Mouse (Mus musculus) forebrain, embryonic 12.5 days (tissue): ENCODE results near the gene Pdxp. TPM values are rescaled to one million over a fixed set of nuclear protein-coding genes. Genes with fewer than 3 reads are reported as not detected.
A peak's percentile ranks its signal among the peaks of the same experiment; 100 is the strongest.

Experiments used
- ATAC-seq: fragments of 200-750 bp; cut with Nextera tagmentation; 2 replicates; pipeline ENCODE4 v1.8.0; 2017; ENCODE audit warnings: moderate TSS enrichment; ENCODE audit not compliant: low FRiP score
- H3K27ac ChIP-seq: fragments of 300-500 bp; sonication (generic); 2 replicates; pipeline ENCODE4 v1.5.1; 2016; ENCODE audit warnings: mild to moderate bottlenecking
- H3K27me3 ChIP-seq: fragments of 300-500 bp; sonication (generic); 2 replicates; pipeline ENCODE4 v1.6.1; 2016; ENCODE audit warnings: mild to moderate bottlenecking
- H3K36me3 ChIP-seq: fragments of 300-500 bp; sonication (generic); replicated peaks from 2 replicates; pipeline ENCODE4 v1.6.1; 2016; ENCODE audit warnings: mild to moderate bottlenecking
- H3K4me1 ChIP-seq: fragments of 300-500 bp; sonication (generic); 2 replicates; pipeline ENCODE4 v1.6.1; 2016
- H3K4me2 ChIP-seq: fragments of 300-500 bp; sonication (generic); 2 replicates; pipeline ENCODE4 v1.6.1; 2016; ENCODE audit warnings: mild to moderate bottlenecking, moderate library complexity
- H3K4me3 ChIP-seq: fragments of 300-500 bp; sonication (generic); replicated peaks from 2 replicates; pipeline ENCODE4 v1.5.1; 2016; ENCODE audit warnings: mild to moderate bottlenecking
- H3K9ac ChIP-seq: fragments of 300-500 bp; sonication (generic); 2 replicates; pipeline ENCODE4 v1.6.1; 2016; ENCODE audit warnings: mild to moderate bottlenecking
- H3K9me3 ChIP-seq: fragments of 300-500 bp; sonication (generic); 2 replicates; pipeline ENCODE4 v1.6.1; 2016
- WGBS: fragments of 180-500 bp; shearing (Covaris S2); methylation state at CpG from one replicate; pipeline ENCODE4 v1.1.7; 2016; 5-methylcytosine and 5-hydroxymethylcytosine counted together
- polyA plus RNA-seq: library from polyadenylated mRNA; unstranded; fragments of >200 nt; fragmentation: Nextera tagmentation; extraction: Ambion mirVana; gene quantifications from 2 replicates; pipeline ENCODE4 v1.2.1, GENCODE M21; 2016

The Pdxp gene
- 51.7 and 53.6 TPM in 2 replicates for polyA plus RNA-seq

DNA sequence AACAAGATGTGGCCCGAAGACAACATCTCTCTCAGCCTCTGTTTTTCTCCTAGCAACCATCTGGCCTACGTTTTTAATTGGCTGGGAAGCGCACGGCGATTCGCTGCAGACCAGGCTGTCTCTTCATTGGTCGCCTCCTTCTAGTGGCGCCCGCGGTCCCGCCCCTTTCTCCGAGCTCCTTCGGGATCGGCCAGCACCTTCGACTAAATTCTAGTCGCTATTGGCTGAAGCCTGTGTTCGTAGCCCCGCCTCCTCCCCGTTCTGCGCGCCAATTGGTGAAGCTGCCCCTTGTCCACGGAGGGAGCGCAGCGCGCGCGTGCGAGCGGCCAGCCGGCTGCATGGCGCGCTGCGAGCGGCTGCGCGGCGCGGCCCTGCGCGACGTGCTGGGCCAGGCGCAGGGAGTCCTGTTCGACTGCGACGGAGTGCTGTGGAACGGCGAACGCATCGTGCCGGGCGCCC lies at the start of gene Pdxp:
Pdxp (plus strand) TSS at position 288 of the 459 bp plus-strand sequence.
- peak; percentile 93 for ATAC-seq
- WGBS = under 1% methylated on average over 51 of the region's 51 CpGs
- H3K9ac ChIP-seq = peak within 1 kb of the TSS; percentile 83
- H3K4me3 ChIP-seq = peak within 1 kb of the TSS; percentile 76
- peaks cover 12% of the 10 kb centered on the region for H3K36me3 ChIP-seq
- H3K9me3 ChIP-seq = no peaks in the 10 kb centered on the region
- H3K27me3 ChIP-seq = no peaks in the 10 kb centered on the region
- H3K4me1 ChIP-seq = peaks cover 33% of the 10 kb centered on the region
- H3K4me2 ChIP-seq = peak within 1 kb of the TSS; percentile 95
- H3K27ac ChIP-seq = peak within 1 kb of the TSS; percentile 95

DNA sequence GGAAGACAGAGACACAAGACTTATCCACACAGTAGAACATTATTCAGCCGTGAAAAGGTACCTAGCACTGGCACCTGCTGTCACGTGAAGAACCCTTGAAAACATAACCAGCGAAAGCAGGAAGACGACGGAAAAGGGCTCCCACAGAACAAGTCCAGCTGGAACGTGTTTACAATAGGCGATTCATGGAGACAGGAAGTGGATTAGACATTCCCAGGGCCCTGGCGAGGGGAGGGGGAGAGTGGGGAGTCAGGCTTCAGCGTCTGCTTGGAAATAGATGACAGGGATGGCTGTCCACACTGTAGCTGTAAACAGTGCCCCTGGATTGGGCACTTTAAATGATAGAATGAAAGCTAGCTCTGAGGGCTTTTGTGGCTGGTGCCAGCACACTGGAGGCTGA lies 45.3 kb upstream of the Pdxp start:
- peak overlapping the region; percentile 74 for H3K27ac ChIP-seq
- H3K4me3 ChIP-seq = no peak overlapping the region
- H3K9me3 ChIP-seq = no peaks in the 10 kb centered on the region
- peak; percentile 47; the same call in 1 of the 2 replicates for ATAC-seq
- H3K4me1 ChIP-seq = peaks cover 15% of the 10 kb centered on the region
- H3K36me3 ChIP-seq = no peaks in the 10 kb centered on the region
- H3K4me2 ChIP-seq = peak overlapping the region; percentile 6; the same call in 1 of the 2 replicates
- WGBS = 23% methylated on average over 9 of the region's 9 CpGs
- 0 out of 2 replicates have a peak, but pooled peaks cover 4% of the 10 kb centered on the region for H3K27me3 ChIP-seq
- no peak overlapping the region for H3K9ac ChIP-seq

DNA sequence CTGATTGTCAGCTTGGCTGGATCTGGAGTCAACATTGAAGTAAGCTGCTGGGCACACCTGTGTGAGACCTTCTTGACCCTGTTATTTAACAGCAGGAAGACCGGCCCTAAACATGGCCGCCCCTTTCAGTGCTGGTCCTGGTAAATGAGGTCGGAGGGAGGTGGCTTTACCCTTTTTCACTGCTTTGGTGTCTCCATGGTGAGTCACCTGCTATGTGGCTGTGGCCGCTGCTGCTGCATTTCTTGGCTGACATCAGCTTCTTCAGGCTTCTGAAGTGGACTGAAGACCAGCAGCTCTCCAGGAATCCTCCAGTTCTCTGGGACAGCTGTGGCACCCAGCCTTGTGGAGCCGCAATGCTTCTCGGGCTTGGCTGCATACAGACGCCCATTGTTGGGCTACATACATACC lies 44.9 kb upstream of the Pdxp start:
- 49% methylated on average over 7 of the region's 7 CpGs for WGBS
- peak overlapping the region; percentile 6; the same call in 1 of the 2 replicates for H3K4me2 ChIP-seq
- H3K9me3 ChIP-seq = no peaks in the 10 kb centered on the region
- H3K36me3 ChIP-seq = no peaks in the 10 kb centered on the region
- H3K27me3 ChIP-seq = 0 out of 2 replicates have a peak, but pooled peaks cover under 1% of the 10 kb centered on the region
- H3K27ac ChIP-seq = peak overlapping the region; percentile 74
- H3K4me3 ChIP-seq = no peak overlapping the region
- H3K9ac ChIP-seq = no peak overlapping the region
- H3K4me1 ChIP-seq = peaks cover 16% of the 10 kb centered on the region
- ATAC-seq = peak; percentile 34; the same call in 1 of the 2 replicates

DNA sequence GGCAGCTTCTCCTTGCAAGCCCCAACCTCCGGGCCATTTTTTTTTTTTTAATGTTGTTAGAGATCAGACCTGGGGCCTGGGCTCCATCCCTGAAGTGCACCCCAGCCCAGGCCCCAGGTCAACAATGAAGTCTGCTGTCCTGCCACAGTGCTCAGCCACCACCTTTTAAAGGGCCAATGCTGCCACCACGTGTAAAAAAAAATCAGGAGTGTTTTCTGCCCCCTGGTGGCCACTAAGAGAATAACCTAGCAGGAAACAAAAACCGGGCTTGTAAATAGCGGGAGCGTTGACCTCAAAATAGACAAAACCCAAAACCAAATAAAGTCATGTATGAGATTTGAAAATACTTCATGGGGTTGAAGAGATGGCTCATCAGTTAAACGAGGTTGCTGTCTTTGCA lies 43.9 kb upstream of the Pdxp start:
- Histone ChIP-seq H3K9ac (no peak overlapping the region), H3K9me3 (no peaks in the 10 kb centered on the region), H3K4me3 (no peak overlapping the region), H3K4me1 (peaks cover 20% of the 10 kb centered on the region), H3K4me2 (no peak overlapping the region), H3K36me3 (no peaks in the 10 kb centered on the region), H3K27me3 (no peaks in the 10 kb centered on the region), H3K27ac (no peak overlapping the region)
- 26% methylated on average over 6 of the region's 6 CpGs for WGBS
- ATAC-seq = no peak

DNA sequence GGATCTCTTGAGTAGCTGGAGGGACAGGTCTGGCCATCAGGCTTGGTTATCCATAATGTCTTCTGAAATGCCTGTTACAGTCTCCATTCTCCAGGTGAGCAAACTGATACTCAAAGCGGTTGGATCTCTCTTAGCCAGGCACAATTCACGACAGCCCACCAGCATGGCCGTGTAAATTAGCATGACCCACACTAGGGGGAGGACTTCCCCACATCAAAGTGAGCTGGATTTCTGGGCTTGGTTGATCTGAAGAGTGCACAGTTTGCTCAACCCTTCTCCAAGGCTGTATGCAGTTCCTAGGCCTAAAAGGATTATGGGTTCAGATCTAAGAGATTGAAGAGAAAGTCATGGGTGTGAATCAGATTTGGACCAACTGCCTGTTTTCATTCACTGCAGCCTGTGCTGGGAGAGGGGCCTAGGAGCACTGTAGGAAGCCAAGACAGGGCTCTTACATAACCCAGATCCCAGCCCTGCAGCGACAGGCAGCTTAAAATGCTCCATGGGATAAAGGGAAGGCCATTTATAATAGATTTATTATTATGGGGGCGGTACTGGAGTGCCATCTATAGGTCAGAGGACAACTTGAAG lies 41.6 kb upstream of the Pdxp start:
- WGBS = 64% methylated on average over 5 of the region's 5 CpGs
- Histone ChIP-seq H3K9me3 (no peaks in the 10 kb centered on the region), H3K4me2 (no peak overlapping the region), H3K27ac (no peak overlapping the region), H3K9ac (no peak overlapping the region), H3K4me1 (peaks cover 35% of the 10 kb centered on the region), H3K36me3 (no peaks in the 10 kb centered on the region), H3K4me3 (no peak overlapping the region), H3K27me3 (no peaks in the 10 kb centered on the region)
- no peak for ATAC-seq

DNA sequence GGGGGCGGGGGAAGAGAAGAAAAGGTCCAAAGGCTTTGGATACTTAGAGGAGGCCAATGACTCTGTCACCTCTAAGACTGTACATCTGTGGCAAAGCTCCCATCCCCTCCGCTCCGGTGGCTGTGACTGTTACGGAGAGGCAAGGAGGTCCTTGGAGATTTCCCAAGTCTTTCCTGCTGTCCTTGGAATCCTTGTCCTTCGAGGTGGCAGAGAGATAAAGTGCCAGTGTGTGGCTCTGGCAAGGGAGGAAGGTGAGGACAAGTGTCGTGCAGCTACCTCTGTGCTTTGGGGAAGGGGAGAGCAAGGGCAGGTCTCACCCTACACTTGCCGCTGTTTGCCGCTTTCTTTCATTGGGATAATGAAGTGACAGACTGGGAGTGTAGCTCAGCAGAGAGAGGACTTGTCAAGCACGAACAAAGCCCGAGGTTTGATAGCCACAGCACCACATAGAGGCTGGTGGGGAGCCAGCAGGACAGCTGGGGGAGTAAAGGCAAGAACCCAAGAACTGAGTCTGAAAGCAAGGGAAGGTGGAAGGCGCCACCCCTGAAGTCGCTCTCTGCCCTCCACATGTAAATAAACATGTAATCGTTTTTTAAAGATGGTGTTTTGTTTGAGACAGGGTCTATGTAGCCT lies 39.8 kb upstream of the Pdxp start:
- no peak overlapping the region for H3K4me3 ChIP-seq
- no peak overlapping the region for H3K4me2 ChIP-seq
- no peaks in the 10 kb centered on the region for H3K36me3 ChIP-seq
- peaks cover 33% of the 10 kb centered on the region for H3K4me1 ChIP-seq
- WGBS = 60% methylated on average over 13 of the region's 13 CpGs
- no peaks in the 10 kb centered on the region for H3K27me3 ChIP-seq
- no peaks in the 10 kb centered on the region for H3K9me3 ChIP-seq
- no peak for ATAC-seq
- no peak overlapping the region; the same call in 1 of the 2 replicates for H3K9ac ChIP-seq
- H3K27ac ChIP-seq = peak overlapping the region; percentile 25

DNA sequence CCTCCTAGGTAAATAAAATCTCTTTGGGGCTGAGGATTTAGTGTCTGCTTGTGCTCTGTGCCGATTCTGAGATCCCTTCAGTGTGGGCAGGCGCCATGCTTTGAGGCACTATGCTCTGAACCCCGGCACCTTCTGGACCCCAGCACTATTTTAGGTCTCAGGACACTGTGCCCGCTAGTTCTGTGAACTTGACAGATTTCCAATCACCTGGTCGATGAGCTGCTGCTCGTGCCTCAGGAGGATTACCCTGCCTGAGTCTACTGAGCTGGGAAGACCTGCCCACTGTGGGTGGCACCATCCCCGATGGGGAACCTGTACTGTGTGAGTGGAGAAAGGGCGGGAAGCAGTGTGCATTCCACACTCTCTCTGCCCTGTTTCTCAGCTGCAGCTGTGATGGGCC lies 38.7 kb upstream of the Pdxp start:
- no peak overlapping the region for H3K9ac ChIP-seq
- no peaks in the 10 kb centered on the region for H3K9me3 ChIP-seq
- H3K4me1 ChIP-seq = peaks cover 42% of the 10 kb centered on the region
- no peak overlapping the region for H3K4me2 ChIP-seq
- H3K27ac ChIP-seq = no peak overlapping the region
- H3K4me3 ChIP-seq = no peak overlapping the region
- 75% methylated on average over 8 of the region's 8 CpGs for WGBS
- no peak for ATAC-seq
- H3K36me3 ChIP-seq = peaks cover 4% of the 10 kb centered on the region; the same call in 1 of the 2 replicates
- no peaks in the 10 kb centered on the region for H3K27me3 ChIP-seq

DNA sequence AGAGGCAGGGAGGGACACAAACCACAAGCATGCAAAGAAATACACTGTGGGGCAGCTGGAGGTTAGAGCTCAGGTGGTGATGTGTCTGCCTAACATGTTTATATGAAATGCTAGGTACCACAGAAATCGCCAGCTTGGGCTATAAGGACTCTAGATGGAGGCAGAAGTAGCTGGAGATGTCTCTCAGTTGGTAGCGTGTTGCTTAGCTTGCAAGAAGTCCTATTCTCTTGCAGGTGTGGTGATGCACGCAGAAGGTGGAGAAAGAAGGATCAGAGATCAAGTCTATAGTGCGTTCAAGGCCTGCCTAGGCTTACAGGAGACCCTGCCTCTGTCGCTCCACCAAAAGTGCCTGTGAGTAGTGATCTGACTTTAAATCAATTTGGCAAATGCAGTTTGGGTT lies 38.2 kb upstream of the Pdxp start:
- H3K4me3 ChIP-seq = no peak overlapping the region
- H3K27me3 ChIP-seq = no peaks in the 10 kb centered on the region
- no peak for ATAC-seq
- peaks cover 9% of the 10 kb centered on the region; the same call in 1 of the 2 replicates for H3K36me3 ChIP-seq
- no peaks in the 10 kb centered on the region for H3K9me3 ChIP-seq
- H3K4me2 ChIP-seq = no peak overlapping the region
- peaks cover 42% of the 10 kb centered on the region for H3K4me1 ChIP-seq
- H3K9ac ChIP-seq = peak overlapping the region; percentile 87; the same call in 1 of the 2 replicates
- peak overlapping the region; percentile 98 for H3K27ac ChIP-seq
- WGBS = 84% methylated on average over 5 of the region's 5 CpGs

DNA sequence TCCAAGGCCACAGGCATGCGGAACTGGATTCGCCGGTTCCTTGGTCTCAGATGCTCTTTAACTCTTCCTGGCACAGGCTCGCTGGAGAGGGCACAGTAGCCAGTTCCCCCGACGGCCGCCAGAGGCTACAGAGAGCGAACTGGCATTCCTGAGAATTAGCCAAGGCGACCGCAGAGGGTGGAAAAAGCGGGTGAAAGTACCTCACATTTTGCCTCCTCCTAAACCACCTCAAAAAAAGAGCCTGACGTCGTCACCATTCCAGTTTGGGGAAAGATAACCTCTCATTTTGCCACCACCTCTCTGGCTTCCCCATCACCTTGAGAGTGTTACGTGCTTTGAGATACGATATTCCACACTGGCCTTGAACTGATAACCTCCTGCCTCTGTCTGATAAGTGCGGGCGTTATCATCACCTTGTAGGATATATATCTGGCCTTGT lies 37.4 kb upstream of the Pdxp start:
- peaks cover 17% of the 10 kb centered on the region for H3K36me3 ChIP-seq
- peaks cover 42% of the 10 kb centered on the region for H3K4me1 ChIP-seq
- ATAC-seq = peak; percentile 16; the same call in 1 of the 2 replicates
- WGBS = 5% methylated on average over 17 of the region's 17 CpGs
- peak overlapping the region; percentile 86 for H3K4me2 ChIP-seq
- H3K4me3 ChIP-seq = peak overlapping the region; percentile 73
- no peaks in the 10 kb centered on the region for H3K27me3 ChIP-seq
- H3K9ac ChIP-seq = peak overlapping the region; percentile 87
- no peaks in the 10 kb centered on the region for H3K9me3 ChIP-seq
- peak overlapping the region; percentile 98 for H3K27ac ChIP-seq

DNA sequence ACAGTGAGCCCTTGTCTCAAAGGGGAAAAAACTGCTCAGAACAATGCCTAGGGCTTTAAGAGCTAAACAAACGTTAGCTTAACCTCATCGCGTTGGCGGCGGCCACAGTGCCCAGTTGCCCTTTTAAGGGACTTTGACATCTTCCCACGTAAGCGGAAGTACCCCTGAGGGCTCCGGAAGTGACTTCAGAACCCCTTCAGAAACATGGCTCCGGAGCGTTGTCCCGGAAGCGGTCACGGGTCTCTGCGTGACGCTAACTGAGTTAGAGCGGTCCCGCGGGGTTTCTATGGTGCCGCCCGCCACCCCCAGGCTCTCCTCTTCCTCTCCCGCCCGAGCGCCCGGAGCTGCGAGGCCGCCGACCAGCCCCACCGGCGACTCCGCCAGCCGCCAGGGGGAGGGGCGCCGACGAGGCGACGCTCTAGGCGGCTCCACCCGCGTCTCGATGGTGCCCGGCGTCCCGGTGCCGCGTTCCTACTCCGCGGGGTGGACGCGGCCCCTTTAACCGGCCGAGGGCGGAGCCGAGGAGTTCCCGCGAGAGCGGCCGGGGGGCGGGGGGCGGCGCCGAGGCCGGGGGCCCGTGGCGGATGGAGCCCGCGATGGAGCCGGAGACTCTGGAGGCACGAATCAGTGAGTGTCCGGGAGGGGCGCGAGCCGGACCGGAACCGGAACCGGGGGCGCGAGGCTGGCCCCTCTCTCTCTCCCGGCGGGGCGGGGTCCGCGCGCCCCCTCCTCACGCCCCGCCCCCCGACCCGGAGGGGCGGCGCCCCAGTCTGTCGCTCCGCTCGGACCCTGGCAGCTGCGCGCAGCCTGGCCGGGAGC lies 36.5 kb upstream of the Pdxp start, which contains the start of gene Gga1:
Gga1 (plus strand) TSS at position 200 of the 819 bp plus-strand sequence.
- H3K36me3 ChIP-seq = peaks cover 25% of the 10 kb centered on the region
- H3K9ac ChIP-seq = peak within 1 kb of the TSS; percentile 87
- no peaks in the 10 kb centered on the region for H3K27me3 ChIP-seq
- H3K27ac ChIP-seq = peak within 1 kb of the TSS; percentile 98
- under 1% methylated on average over 69 of the region's 95 CpGs for WGBS
- ATAC-seq = peak; percentile 91
- H3K9me3 ChIP-seq = no peaks in the 10 kb centered on the region
- peak within 1 kb of the TSS; percentile 86 for H3K4me2 ChIP-seq
- peaks cover 42% of the 10 kb centered on the region for H3K4me1 ChIP-seq
- peak within 1 kb of the TSS; percentile 73 for H3K4me3 ChIP-seq

DNA sequence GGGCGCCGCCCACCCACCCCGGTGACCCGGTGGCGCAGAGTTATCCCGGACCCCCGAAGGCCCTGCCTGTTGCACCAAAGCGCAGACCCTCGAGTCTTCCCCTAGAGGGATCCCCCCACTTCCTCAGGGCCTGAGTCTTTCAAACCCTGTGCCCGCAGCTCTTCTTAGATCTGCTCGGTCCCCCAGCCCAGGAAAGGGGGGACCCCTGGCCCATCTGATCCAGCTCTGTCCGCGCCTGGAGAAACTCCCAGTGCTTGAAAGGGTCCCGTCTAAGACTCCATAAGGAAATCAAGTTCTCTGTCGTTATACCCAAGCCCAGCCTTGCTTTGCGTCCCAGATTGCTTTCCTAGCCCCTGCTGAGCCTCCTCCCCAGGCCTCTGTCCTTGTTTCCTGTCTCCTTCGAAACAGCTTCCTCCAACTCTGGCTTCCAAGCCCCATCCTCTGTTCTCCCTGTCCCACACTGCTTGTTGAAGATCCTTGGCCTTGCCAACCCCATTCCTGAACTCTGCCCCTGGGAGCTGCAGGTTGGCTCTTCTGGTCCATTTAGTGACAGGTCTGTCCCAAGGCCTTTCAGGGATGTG lies 35.8 kb upstream of the Pdxp start:
- H3K9me3 ChIP-seq = no peaks in the 10 kb centered on the region
- H3K36me3 ChIP-seq = peaks cover 32% of the 10 kb centered on the region
- peak overlapping the region; percentile 98 for H3K27ac ChIP-seq
- no peak; the same call in 1 of the 2 replicates for ATAC-seq
- H3K9ac ChIP-seq = peak overlapping the region; percentile 87
- H3K4me1 ChIP-seq = peaks cover 38% of the 10 kb centered on the region
- 1% methylated on average over 15 of the region's 17 CpGs for WGBS
- H3K4me2 ChIP-seq = peak overlapping the region; percentile 86
- H3K27me3 ChIP-seq = no peaks in the 10 kb centered on the region
- peak overlapping the region; percentile 73 for H3K4me3 ChIP-seq
